Mouse (Mus musculus): ENCODE measurements around the gene Lyrm7.

The Lyrm7 gene

GRCm38 (mm10) chr11:54849961-54850758 is 10.6 kb downstream of the Lyrm7 start:
- in situ Hi-C loops (cut with MboI, MseI), result no loop called here

- in situ Hi-C loops (cut with MboI, MseI), result no loop called here
Observed at GRCm38 (mm10) chr11:54845470-54846442, 15.0 kb downstream of the Lyrm7 start.

GRCm38 (mm10) chr11:54844959-54845358 is 15.8 kb downstream of the Lyrm7 start:
- in situ Hi-C loops (cut with MboI, MseI), result no loop called here

GRCm38 (mm10) chr11:54844424-54844823 is 16.3 kb downstream of the Lyrm7 start:
- in situ Hi-C loops (cut with MboI, MseI), result no loop called here

GRCm38 (mm10) chr11:54840891-54841290 is 19.8 kb downstream of the Lyrm7 start:
- in situ Hi-C loops (cut with MboI, MseI), result no loop called here

GRCm38 (mm10) chr11:54839696-54840095 is 21.0 kb downstream of the Lyrm7 start:
- in situ Hi-C loops (cut with MboI, MseI), result loop anchor here in 1 of 2 experiments (10.0 kb wide), 1 partner anchor 745 kb away; no protein-coding TSS in a partner anchor

GRCm38 (mm10) chr11:54836106-54836505 is 24.6 kb downstream of the Lyrm7 start:
- in situ Hi-C loops (cut with MboI, MseI), result loop anchor here in 1 of 2 experiments (10.0 kb wide), 1 partner anchor 741 kb away; no protein-coding TSS in a partner anchor

- in situ Hi-C loops (cut with MboI, MseI), result loop anchor here in 1 of 2 experiments (10.0 kb wide), 1 partner anchor 740 kb away; no protein-coding TSS in a partner anchor
Observed at GRCm38 (mm10) chr11:54834596-54834995, 26.1 kb downstream of the Lyrm7 start.

- in situ Hi-C loops (cut with MboI, MseI), result loop anchor here in 1 of 2 experiments (10.0 kb wide), 1 partner anchor 739 kb away; no protein-coding TSS in a partner anchor
Observed at GRCm38 (mm10) chr11:54833833-54834232, 26.9 kb downstream of the Lyrm7 start.

GRCm38 (mm10) chr11:54826819-54827218 is 33.9 kb downstream of the Lyrm7 start:
- in situ Hi-C loops (cut with MboI, MseI), result no loop called here

GRCm38 (mm10) chr11:54825774-54826173 is 34.9 kb downstream of the Lyrm7 start:
- in situ Hi-C loops (cut with MboI, MseI), result no loop called here

- in situ Hi-C loops (cut with MboI, MseI), result no loop called here
Observed at GRCm38 (mm10) chr11:54823467-54823866, 37.2 kb downstream of the Lyrm7 start.

- in situ Hi-C loops (cut with MboI, MseI), result no loop called here
Observed at GRCm38 (mm10) chr11:54819489-54819888, 41.2 kb downstream of the Lyrm7 start.

GRCm38 (mm10) chr11:54817449-54817848 is 43.3 kb downstream of the Lyrm7 start:
- in situ Hi-C loops (cut with MboI, MseI), result no loop called here

GRCm38 (mm10) chr11:54815659-54816058 is 45.1 kb downstream of the Lyrm7 start:
- in situ Hi-C loops (cut with MboI, MseI), result no loop called here

GRCm38 (mm10) chr11:54812812-54813516 is 47.8 kb downstream of the Lyrm7 start:
- in situ Hi-C loops (cut with MboI, MseI), result no loop called here

GRCm38 (mm10) chr11:54812314-54812713 is 48.4 kb downstream of the Lyrm7 start:
- in situ Hi-C loops (cut with MboI, MseI), result no loop called here

GRCm38 (mm10) chr11:54811054-54811453 is 49.7 kb downstream of the Lyrm7 start:
- in situ Hi-C loops (cut with MboI, MseI), result no loop called here

- in situ Hi-C loops (cut with MboI, MseI), result no loop called here
Observed at GRCm38 (mm10) chr11:54809582-54809981, 51.1 kb downstream of the Lyrm7 start.

GRCm38 (mm10) chr11:54808177-54808576 is 52.5 kb downstream of the Lyrm7 start:
- in situ Hi-C loops (cut with MboI, MseI), result no loop called here

GRCm38 (mm10) chr11:54807669-54808068 is 53.0 kb downstream of the Lyrm7 start:
- in situ Hi-C loops (cut with MboI, MseI), result no loop called here

Measured in T-helper 17 cell (primary cell).